Mouse (Mus musculus) limb, embryonic 11.5 days (tissue): Measurements from ENCODE around the gene Mphosph9. TPM values are rescaled to one million over a fixed set of nuclear protein-coding genes. Genes with fewer than 3 reads are reported as not detected.

ENCODE experiments used
- ATAC-seq: fragments of 200-750 bp; cut with Nextera tagmentation; 2 replicates; pipeline ENCODE4 v1.8.0; 2017; ENCODE audit warnings: low read depth; ENCODE audit not compliant: insufficient number of reproducible peaks, low FRiP score, low TSS enrichment
- DNase-seq: peaks from one replicate; pipeline ENCODE4 v3.0.0-alpha.2; 2015; ENCODE audit warnings: low spot score
- H3K27ac ChIP-seq: fragments of 300-500 bp; sonication (generic); replicated peaks from 2 replicates; pipeline ENCODE4 v1.5.1; 2014; ENCODE audit warnings: low read depth, mild to moderate bottlenecking, low read length
- H3K27me3 ChIP-seq: fragments of 300-500 bp; sonication (generic); 2 replicates; pipeline ENCODE4 v1.6.1; 2014; ENCODE audit warnings: mild to moderate bottlenecking, low read length, mixed read lengths; ENCODE audit not compliant: control insufficient read depth, insufficient read depth
- H3K36me3 ChIP-seq: fragments of 300-500 bp; sonication (generic); 2 replicates; pipeline ENCODE4 v1.6.1; 2014; ENCODE audit warnings: mild to moderate bottlenecking, low read length, moderate library complexity, mixed read lengths; ENCODE audit not compliant: control insufficient read depth, insufficient read depth
- H3K4me1 ChIP-seq: fragments of 300-500 bp; sonication (generic); 2 replicates; pipeline ENCODE4 v1.6.1; 2014; ENCODE audit warnings: low read length, mixed read lengths; ENCODE audit not compliant: control insufficient read depth, insufficient read depth
- H3K4me2 ChIP-seq: fragments of 300-500 bp; sonication (generic); 2 replicates; pipeline ENCODE4 v1.6.1; 2014; ENCODE audit warnings: low read depth, mild to moderate bottlenecking, moderate library complexity; ENCODE audit not compliant: severe bottlenecking
- H3K4me3 ChIP-seq: fragments of 300-500 bp; sonication (generic); 2 replicates; pipeline ENCODE4 v1.5.1; 2014; ENCODE audit warnings: low read depth, low read length
- H3K9ac ChIP-seq: fragments of 300-500 bp; sonication (generic); 2 replicates; pipeline ENCODE4 v1.6.1; 2014; ENCODE audit warnings: mild to moderate bottlenecking, low read length
- H3K9me3 ChIP-seq: fragments of 300-500 bp; sonication (generic); 2 replicates; pipeline ENCODE4 v1.6.1; 2016; ENCODE audit warnings: low read length; ENCODE audit not compliant: control insufficient read depth
- WGBS: fragments of 180-500 bp; shearing (Covaris S2); extraction: QIAGEN DNeasy Blood & Tissue Kit; methylation state at CpG from one replicate; pipeline ENCODE4 v1.1.7; 2014; 5-methylcytosine and 5-hydroxymethylcytosine counted together
- polyA plus RNA-seq: library from polyadenylated mRNA; unstranded; fragments of >200 nt; fragmentation: Nextera tagmentation; extraction: Ambion mirVana; gene quantifications from 2 replicates; pipeline ENCODE4 v1.2.1, GENCODE M21; 2014

Gene Mphosph9
- polyA plus RNA-seq, 1 experiment from 2014 or later: 18.3 TPM

GRCm38 (mm10) chr5:124201564-124201963, 126.2 kb downstream of the Mphosph9 start:
- Histone ChIP-seq H3K4me3 (no peak overlapping the region), H3K9ac (no peak overlapping the region), H3K27ac (no peak overlapping the region), H3K9me3 (no peaks in the 10 kb centered on the region), H3K27me3 (no peaks in the 10 kb centered on the region), H3K4me2 (no peak overlapping the region), H3K4me1 (peaks cover 5% of the 10 kb centered on the region), H3K36me3 (no peaks in the 10 kb centered on the region)
- DNase-seq (no peak), ATAC-seq (no peak)
- WGBS: 81% methylated on average over 2 of the region's 2 CpGs

Other genes starting within 250 kb of the Mphosph9 start
- 0.20 and 0.47 TPM in 2 replicates for gene Abcb9, start 232.2 kb downstream of the Mphosph9 start, polyA plus RNA-seq
- 8.0 and 11.5 TPM in 2 replicates for gene Ogfod2, start 215.7 kb downstream of the Mphosph9 start, polyA plus RNA-seq
- gene Arl6ip4, start 211.9 kb downstream of the Mphosph9 start, polyA plus RNA-seq: 116 TPM in 2 replicates
- gene Pitpnm2, start 78.2 kb downstream of the Mphosph9 start, polyA plus RNA-seq: 3.4 and 3.7 TPM in 2 replicates
- 14.0 and 17.6 TPM in 2 replicates for gene 2810006K23Rik, start 117 bp upstream of the Mphosph9 start, polyA plus RNA-seq
- 300 and 440 TPM in 2 replicates for gene Cdk2ap1, start 35.1 kb upstream of the Mphosph9 start, polyA plus RNA-seq
- 84.9 and 85.7 TPM in 2 replicates for gene Sbno1, start 98.0 kb upstream of the Mphosph9 start, polyA plus RNA-seq
- 102 and 121 TPM in 2 replicates for gene Kmt5a, start 112.0 kb upstream of the Mphosph9 start, polyA plus RNA-seq
- gene Rilpl2, start 150.4 kb upstream of the Mphosph9 start, polyA plus RNA-seq: 28.7 and 29.3 TPM in 2 replicates
- gene Snrnp35, start 155.2 kb upstream of the Mphosph9 start, polyA plus RNA-seq: 14.1 and 15.3 TPM in 2 replicates
- gene Rilpl1, start 203.4 kb upstream of the Mphosph9 start, polyA plus RNA-seq: 30.0 and 30.7 TPM in 2 replicates
- 501 and 517 TPM in 2 replicates for gene Tmed2, start 212.7 kb upstream of the Mphosph9 start, polyA plus RNA-seq
- gene Ddx55, start 224.9 kb upstream of the Mphosph9 start, polyA plus RNA-seq: 14.4 and 15.3 TPM in 2 replicates